Mouse (Mus musculus) spleen, embryonic (tissue): ENCODE measurements around the gene Bnip2.

Source experiments
- CTCF ChIA-PET: fragments of 350-600 bp; sonication (Branson Sonifier 250); formaldehyde crosslinking; loops from one replicate; lab custom pipeline; 2022; lab: Charles Lee

Bnip2 gene

GRCm38 (mm10) chr9:70010781-70011473, 21.7 kb downstream of the Bnip2 start:
- CTCF ChIA-PET = no interaction called here

- CTCF ChIA-PET = no interaction called here
These were observed 22.5 kb downstream of the Bnip2 start for GRCm38 (mm10) chr9:70011537-70012407.

- CTCF ChIA-PET = no interaction called here
These were observed 23.2 kb downstream of the Bnip2 start, which contains the start of gene Gtf2a2 for GRCm38 (mm10) chr9:70012408-70012901. Gene Gtf2a2 (plus strand): TSS chr9:70012550.

GRCm38 (mm10) chr9:70015632-70016031, 26.4 kb downstream of the Bnip2 start:
- CTCF ChIA-PET = no interaction called here

GRCm38 (mm10) chr9:70018879-70019278, 29.6 kb downstream of the Bnip2 start:
- CTCF ChIA-PET = interaction anchor here (0.6 to 2.1 kb wide), 2 partner anchors 62 to 257 kb away, joined by 3 to 8 read pairs; no protein-coding TSS in a partner anchor

GRCm38 (mm10) chr9:70021610-70022009, 32.3 kb downstream of the Bnip2 start:
- CTCF ChIA-PET = no interaction called here

GRCm38 (mm10) chr9:70022083-70022482, 32.8 kb downstream of the Bnip2 start:
- CTCF ChIA-PET = no interaction called here

- CTCF ChIA-PET = interaction anchor here (0.6 kb wide), 1 partner anchor 63 kb away, joined by 3 read pairs; no protein-coding TSS in a partner anchor
These were observed 34.3 kb downstream of the Bnip2 start for GRCm38 (mm10) chr9:70023615-70024014.

GRCm38 (mm10) chr9:70024648-70025047, 35.4 kb downstream of the Bnip2 start:
- CTCF ChIA-PET = no interaction called here

- CTCF ChIA-PET = interaction anchor here (0.5 to 0.6 kb wide), 2 partner anchors 83 to 1461 kb away, joined by 3 read pairs; no protein-coding TSS in a partner anchor
These were observed 36.2 kb downstream of the Bnip2 start for GRCm38 (mm10) chr9:70025365-70026012.

- CTCF ChIA-PET = no interaction called here
These were observed 42.9 kb downstream of the Bnip2 start for GRCm38 (mm10) chr9:70032167-70032566.

- CTCF ChIA-PET = interaction anchor here (0.5 kb wide), 1 partner anchor 78 kb away, joined by 6 read pairs; no protein-coding TSS in a partner anchor
These were observed 43.8 kb downstream of the Bnip2 start for GRCm38 (mm10) chr9:70033056-70033455.

GRCm38 (mm10) chr9:70034702-70035101, 45.4 kb downstream of the Bnip2 start:
- CTCF ChIA-PET = no interaction called here

- CTCF ChIA-PET = no interaction called here
These were observed 47.4 kb downstream of the Bnip2 start for GRCm38 (mm10) chr9:70036646-70037045.

- CTCF ChIA-PET = no interaction called here
These were observed 48.7 kb downstream of the Bnip2 start, which contains the start of gene Gcnt3 for GRCm38 (mm10) chr9:70037988-70038387. Gene Gcnt3 (minus strand): TSS chr9:70038088.

GRCm38 (mm10) chr9:70039597-70040385, 50.5 kb downstream of the Bnip2 start:
- CTCF ChIA-PET = interaction anchor here (0.6 kb wide), 1 partner anchor 37 kb away, joined by 3 read pairs; no protein-coding TSS in a partner anchor

- CTCF ChIA-PET = interaction anchor here (0.6 kb wide), 1 partner anchor 38 kb away, joined by 3 read pairs; no protein-coding TSS in a partner anchor
These were observed 51.3 kb downstream of the Bnip2 start for GRCm38 (mm10) chr9:70040570-70040969.

GRCm38 (mm10) chr9:70042137-70042536, 52.9 kb downstream of the Bnip2 start:
- CTCF ChIA-PET = no interaction called here

GRCm38 (mm10) chr9:70042935-70043334, 53.7 kb downstream of the Bnip2 start:
- CTCF ChIA-PET = no interaction called here

GRCm38 (mm10) chr9:70044865-70045264, 55.6 kb downstream of the Bnip2 start:
- CTCF ChIA-PET = no interaction called here

GRCm38 (mm10) chr9:70046255-70046654, 57.0 kb downstream of the Bnip2 start:
- CTCF ChIA-PET = no interaction called here
